Mouse (Mus musculus) ES-Bruce4 (cell line): ENCODE measurements around the gene Lpar1.
A peak's percentile ranks its signal among the peaks of the same experiment; 100 is the strongest.

Experiments
- CTCF ChIP-seq: IDR thresholded peaks from one replicate; pipeline ENCODE4 v1.8.1; 2011; ENCODE audit warnings: low read depth, low read length
- EP300 ChIP-seq: IDR thresholded peaks from 2 replicates; pipeline ENCODE4 v1.6.1; 2011; ENCODE audit warnings: low read depth, low read length; ENCODE audit not compliant: insufficient read depth
- POLR2A ChIP-seq: IDR thresholded peaks from one replicate; pipeline ENCODE4 v1.8.1; 2011; ENCODE audit warnings: low read length; ENCODE audit not compliant: insufficient read depth

GRCm38 (mm10) chr4:58553631-58554358 is at the start of gene Lpar1:
- TF ChIP-seq EP300 (0 out of 2 replicates have a peak, but pooled peaks have one; percentile 20), POLR2A (no peak), CTCF (no peak)
